Mouse (Mus musculus): ENCODE measurements around the gene Gtf2h5.

Gene Gtf2h5

DNA sequence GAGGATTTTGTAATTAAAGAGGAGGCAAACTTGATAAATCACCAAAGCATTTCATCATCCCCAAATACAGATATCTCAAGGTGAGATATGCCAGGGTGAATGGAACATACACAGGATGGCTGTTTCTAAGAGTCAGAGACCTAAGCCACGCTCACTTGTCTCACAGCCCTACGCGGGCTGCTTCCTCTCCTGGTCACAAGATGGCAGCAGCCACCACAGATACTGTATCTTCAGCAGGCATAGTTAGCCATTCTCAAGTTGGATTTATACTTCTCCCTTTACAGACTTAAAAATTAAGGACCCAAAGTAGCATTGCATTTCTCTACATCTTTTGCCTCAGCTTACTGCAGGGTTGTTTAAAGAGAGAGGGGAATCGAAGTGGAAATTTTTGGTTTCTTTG is 18.3 kb downstream of the Gtf2h5 start:
- POLR2A ChIA-PET = interaction anchor here in 2 of 4 experiments (1.2 to 11.1 kb wide), 2 partner anchors 16 to 18 kb away, joined by 3 to 93 read pairs; partner anchors contain the start of genes Gtf2h5 (in 2 of the 2) and Serac1 (in 2 of the 2)
- CTCF ChIA-PET = interaction anchor here in 1 of 4 experiments (0.6 kb wide), 1 partner anchor 48 kb away, joined by 3 read pairs; no protein-coding TSS in a partner anchor

DNA sequence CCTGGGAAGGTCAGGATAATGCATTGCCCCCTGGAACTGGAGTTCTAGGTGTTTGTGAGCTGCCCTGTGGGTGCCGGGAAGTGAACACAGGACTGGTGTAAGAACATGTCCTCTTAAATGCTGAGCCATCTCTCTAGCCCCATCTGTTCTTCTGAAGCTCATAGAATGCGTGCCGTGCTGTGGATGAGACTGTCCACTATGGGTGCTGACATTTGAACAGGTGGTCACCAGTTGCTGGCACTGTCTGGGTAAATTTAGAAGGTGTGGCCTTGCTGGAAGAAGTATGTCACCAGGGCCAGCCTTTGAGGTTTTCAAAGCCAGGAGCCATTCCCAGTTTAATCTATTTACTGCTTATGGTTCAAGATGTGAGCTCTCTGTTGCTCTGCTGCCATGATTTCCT is 22.7 kb downstream of the Gtf2h5 start:
- ChIA-PET CTCF (no interaction called here), POLR2A (interaction anchor here in 2 of 4 experiments (0.9 to 1.5 kb wide), 3 partner anchors 11 to 19 kb away, joined by 3 to 6 read pairs (median 5); no protein-coding TSS in a partner anchor)

DNA sequence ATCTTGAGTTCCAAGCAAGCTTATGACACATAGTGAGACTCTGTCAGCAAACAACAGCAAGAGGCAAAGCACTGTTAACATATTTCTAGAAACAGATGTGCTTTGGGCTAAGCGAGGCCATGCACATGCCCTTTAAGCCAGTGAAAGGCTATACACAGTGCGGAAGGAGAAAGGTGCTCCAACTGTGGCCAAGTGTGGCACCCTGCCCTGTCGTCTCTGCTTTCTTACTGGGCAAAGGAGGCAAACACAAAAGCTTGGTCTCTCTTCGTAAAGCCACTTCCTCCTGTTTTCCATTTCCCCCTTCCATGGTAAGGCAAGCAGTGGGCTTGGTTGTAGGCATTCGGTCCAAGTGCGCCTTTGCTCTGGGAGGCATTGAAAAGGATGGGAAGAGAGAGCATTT is 24.0 kb downstream of the Gtf2h5 start:
- POLR2A ChIA-PET = interaction anchor here in 1 of 4 experiments (0.6 to 1.1 kb wide), 3 partner anchors 9 to 65 kb away, joined by 3 read pairs; no protein-coding TSS in a partner anchor
- CTCF ChIA-PET = no interaction called here

DNA sequence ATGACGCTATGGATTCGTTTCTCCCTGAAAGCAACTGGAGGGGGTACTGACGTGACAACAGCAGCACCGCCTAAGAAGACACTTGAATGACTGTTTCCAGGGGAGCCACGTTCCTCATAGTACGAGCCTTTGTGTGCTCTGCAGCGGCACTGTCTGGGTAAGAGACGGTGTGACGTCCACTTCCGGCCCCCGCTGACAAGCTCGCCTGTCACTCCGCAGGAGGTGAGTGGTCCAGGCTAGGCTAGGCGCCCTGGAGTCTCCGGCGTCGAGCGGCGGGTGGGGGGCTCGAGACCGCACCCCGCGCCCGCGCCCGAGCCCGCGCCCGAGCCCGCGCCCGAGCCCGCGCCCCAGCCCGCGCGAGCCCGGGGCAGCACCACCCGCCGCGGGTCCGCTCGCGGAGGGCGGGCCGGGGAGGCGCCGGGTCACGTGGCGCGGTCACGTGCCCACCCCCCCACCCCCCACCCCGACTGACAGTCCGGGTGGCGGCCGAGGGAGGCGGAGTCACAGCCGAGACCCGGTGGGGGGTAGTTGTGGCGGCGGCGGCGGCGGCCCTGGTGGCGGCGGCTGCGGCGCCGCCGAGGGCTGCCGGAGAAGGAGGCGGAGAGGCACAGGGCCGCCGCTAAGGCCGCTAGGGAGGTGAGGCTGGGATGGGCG is 26.9 kb downstream of the Gtf2h5 start, which contains the start of gene Tulp4:
Gene Tulp4, plus strand, starts transcription at position 77 of the 654 bp plus-strand sequence.
- ChIA-PET CTCF (interaction anchor here in 2 of 4 experiments (0.6 kb wide), 2 partner anchors 51 to 208 kb away, joined by 3 to 4 read pairs; no protein-coding TSS in a partner anchor), POLR2A (interaction anchor here in 3 of 4 experiments (0.6 to 4.3 kb wide), 15 partner anchors 15 to 889 kb away, joined by 3 to 16 read pairs (median 4); partner anchors contain the start of genes Gtf2h5 (in 3 of the 3) and Serac1 (in 3 of the 3))

DNA sequence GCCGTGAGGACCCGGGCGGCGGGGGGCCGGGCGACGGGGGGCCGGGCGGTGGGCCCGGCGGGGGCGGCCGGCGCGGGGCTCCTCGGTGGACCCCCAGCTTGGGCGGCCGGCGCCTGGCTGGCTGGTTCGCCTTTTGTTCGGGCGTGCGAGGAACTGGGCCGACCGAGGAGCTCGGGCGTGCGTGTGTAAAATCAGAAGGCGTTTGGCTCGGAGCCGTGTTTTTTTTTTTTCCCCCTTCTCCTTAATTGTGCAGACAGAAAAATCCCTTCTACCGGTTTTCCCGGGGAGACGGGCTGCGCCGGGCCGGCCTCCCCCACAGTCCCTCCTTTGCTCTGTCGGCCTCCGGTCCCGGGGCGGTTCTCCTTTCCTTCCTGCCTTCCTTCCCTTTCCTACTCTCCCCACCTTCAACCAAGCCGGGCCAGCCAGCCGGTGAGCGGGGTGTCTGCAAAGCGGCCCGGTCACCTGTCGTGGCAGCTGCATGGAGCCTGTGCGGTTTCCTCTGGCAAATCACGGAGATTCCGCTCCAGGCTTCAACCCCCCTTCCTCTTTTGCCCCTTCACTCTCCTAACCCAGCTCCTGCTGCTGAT is 27.5 kb downstream of the Gtf2h5 start:
- CTCF ChIA-PET = interaction anchor here in 1 of 4 experiments (0.6 kb wide), 1 partner anchor 52 kb away, joined by 4 read pairs; no protein-coding TSS in a partner anchor
- POLR2A ChIA-PET = interaction anchor here (0.6 to 4.3 kb wide), 17 partner anchors 15 to 890 kb away, joined by 3 to 16 read pairs (median 3); partner anchors contain the start of genes Gtf2h5 (in 3 of the 4) and Serac1 (in 3 of the 4)

DNA sequence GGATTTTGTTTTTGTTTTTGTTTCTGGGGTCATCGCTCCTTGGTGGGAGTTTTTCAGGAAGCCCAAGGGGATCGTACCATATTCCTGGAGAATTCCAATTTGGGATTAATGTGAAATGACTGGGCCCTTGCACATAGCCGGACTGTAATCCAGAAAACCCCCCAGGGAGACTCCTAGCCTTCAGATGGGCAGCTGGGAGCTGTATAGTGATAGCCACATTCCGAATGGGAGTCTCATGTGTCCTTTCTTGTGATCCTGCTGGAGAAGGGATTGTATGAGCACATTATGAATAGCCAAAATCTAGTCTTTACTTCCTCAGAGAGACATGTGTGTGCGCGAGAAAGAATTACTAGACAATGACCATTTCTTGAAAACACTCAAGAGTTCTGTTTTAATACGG is 28.6 kb downstream of the Gtf2h5 start:
- ChIA-PET CTCF (no interaction called here), POLR2A (interaction anchor here in 3 of 4 experiments (0.8 to 4.3 kb wide), 6 partner anchors 14 to 29 kb away, joined by 3 to 16 read pairs (median 9); partner anchors contain the start of genes Gtf2h5 (in 3 of the 3) and Serac1 (in 3 of the 3))

DNA sequence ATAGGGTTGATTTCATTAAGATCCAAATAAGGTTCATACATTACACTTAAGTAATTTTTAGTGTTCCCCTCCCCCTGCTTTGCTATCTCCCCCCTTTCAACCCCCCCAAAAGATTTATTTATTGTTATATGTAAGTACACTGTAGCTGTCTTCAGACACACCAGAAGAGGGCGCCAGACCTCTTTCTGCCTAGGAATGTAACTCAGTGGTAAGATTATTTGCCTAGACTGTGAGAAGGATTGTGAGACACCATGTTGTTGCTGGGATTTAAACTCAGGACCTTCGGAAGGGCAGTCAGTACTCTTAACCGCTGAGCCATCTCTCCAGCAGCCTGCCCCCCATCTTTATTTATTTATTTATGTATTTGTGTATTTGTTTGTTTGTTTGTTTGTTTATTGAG is 31.4 kb downstream of the Gtf2h5 start:
- CTCF ChIA-PET = interaction anchor here in 1 of 4 experiments (0.6 kb wide), 2 partner anchors 23 to 105 kb away, joined by 4 read pairs; no protein-coding TSS in a partner anchor
- POLR2A ChIA-PET = interaction anchor here in 3 of 4 experiments (0.6 to 1.8 kb wide), 6 partner anchors 15 to 906 kb away, joined by 3 read pairs; no protein-coding TSS in a partner anchor

DNA sequence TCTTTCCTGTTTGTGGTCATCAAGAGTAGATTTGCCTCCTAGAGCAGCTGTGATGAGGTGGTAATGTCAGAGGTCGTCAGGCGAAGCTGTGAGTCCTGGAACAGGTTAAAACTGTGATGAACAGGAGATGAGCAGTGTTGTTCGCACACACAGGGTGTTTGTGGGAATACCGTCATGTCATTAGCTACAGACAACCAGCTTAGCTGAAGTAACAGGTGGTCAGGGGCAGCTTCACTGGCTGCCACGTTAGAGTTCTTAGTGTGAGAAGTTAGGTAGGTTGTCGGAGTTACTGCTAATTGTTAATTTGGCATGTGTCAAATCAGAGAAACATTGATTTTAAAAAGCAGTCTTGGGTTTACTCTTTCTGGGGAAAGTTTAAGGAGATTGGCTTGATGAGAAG is 34.1 kb downstream of the Gtf2h5 start:
- ChIA-PET POLR2A (no interaction called here), CTCF (no interaction called here)

DNA sequence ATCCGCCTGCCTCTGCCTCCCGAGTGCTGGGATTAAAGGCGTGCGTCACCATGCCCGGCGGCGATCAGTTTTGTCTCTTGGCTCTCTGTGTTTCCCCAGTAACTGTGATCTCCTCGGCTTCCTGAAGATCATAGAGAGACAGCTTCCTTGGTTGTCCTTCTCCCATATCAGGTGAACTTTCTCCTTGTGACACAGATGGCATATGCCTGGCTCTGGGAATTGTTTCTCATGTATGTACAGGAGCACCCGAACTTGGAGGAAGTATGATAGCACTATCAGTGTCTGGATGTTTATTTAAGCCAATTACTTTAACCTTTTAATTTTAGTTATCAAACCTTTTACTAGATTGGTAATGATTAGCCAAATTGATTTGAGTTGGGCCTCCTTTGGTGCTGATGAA is 35.5 kb downstream of the Gtf2h5 start:
- CTCF ChIA-PET = no interaction called here
- POLR2A ChIA-PET = interaction anchor here in 1 of 4 experiments (0.9 kb wide), 1 partner anchor 12 kb away, joined by 3 read pairs; no protein-coding TSS in a partner anchor

DNA sequence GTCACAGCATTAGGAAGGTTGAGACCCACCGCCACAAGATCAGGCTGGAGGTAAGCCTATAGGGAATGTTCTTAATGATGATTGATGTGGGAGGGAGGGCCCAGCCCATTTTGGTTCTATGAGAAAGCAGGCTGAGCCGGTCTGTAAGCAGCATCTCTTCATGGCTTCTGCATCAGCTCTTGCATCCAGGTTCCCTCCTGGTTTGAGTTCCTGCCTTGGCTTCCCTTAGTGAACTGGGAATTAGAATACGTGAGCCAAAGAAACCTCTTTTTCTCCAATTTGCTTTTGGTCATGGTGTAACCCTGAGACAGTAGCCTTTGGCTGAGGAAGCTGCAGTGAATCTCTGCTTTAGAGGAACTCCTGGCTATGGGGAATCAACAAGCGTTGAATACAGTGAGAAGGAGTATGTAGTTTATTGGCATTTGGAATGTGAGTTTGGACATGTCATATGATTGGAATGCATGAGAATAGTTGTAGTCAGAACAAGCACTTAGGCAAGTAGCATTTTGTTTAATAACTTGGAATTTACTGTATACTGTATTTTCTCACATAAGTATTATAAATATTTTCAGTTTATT is 37.7 kb downstream of the Gtf2h5 start:
- ChIA-PET POLR2A (no interaction called here), CTCF (no interaction called here)

DNA sequence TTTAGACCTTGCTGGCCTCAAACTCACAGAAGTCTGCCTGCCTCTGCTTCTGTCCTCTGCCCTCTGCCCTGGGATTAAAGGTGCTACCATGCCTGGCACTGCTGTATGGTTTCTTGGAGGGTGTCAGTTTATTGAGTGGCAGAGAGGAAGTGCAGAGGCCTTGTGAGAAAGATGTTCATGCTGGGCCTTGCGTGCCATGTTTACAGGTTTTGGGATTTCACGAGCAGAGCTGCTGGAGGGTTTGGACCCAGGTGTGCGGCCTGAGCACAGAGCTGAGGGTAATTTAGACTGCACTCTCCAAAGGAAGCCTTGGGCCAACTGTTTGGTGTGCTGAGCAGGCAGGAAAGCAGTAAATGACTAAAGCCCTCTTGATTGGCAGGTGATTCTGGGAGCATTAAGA is 38.3 kb downstream of the Gtf2h5 start:
- ChIA-PET POLR2A (no interaction called here), CTCF (no interaction called here)

DNA sequence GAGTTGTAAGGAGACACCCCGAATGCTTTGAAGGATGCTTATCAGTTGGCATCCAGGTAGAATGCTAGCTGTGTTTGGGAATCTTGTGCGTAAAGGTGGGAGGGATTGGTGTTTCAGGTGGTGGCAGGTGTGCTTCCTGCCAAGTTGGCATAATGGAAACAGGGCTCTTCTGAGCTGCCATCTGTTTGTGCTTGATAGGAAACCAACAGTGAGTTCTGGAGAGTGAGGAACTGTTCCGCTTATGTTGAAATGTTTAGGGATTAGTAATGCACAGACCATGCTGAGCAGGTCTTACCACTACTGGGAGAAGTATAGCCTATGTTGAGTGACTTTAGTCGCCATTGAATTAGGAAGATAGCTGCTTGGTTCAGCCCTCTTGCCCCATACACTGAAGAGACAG is 39.3 kb downstream of the Gtf2h5 start:
- ChIA-PET POLR2A (interaction anchor here in 1 of 4 experiments (1.1 to 1.2 kb wide), 2 partner anchors 27 to 44 kb away, joined by 3 read pairs; no protein-coding TSS in a partner anchor), CTCF (no interaction called here)

DNA sequence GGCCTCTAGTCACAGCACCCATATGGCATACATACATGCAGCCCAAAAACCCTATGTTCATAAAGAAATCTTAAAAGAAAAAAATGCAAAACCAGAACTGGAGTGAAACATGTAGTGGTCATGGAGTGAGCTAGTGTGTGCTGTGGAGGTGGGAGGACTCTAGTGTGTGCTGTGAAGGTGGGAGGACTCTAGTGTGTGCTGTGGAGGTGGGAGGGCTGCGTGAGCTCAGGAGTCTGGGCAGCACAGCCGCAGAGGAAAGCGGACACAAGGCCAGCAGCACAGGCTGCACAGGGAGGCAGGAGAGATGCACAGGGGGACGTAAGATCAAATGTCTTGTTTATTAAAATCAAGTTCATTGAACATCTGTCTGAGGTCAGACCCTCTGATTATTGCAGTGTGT is 44.2 kb downstream of the Gtf2h5 start:
- CTCF ChIA-PET = no interaction called here
- POLR2A ChIA-PET = no interaction called here

DNA sequence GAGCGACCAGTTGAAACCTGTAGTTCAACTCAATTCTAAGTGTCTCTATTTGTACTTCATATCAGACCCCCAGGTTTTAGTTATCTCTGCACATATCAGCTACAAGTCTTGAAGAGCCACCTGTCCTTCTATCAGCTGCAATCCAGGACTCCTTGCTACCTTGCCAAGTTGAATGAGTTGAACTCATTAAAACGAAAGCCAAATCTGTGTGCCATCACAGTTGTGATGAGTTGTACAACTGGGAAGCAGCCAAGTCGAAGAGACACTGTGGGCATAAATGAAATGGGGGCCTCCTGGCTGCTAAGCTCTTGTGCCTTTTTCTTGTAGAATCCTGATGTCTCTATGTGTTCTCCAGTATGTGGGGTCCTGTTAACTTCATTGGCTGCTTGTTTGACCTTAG is 45.9 kb downstream of the Gtf2h5 start:
- CTCF ChIA-PET = no interaction called here
- POLR2A ChIA-PET = interaction anchor here in 1 of 4 experiments (0.7 to 1.6 kb wide), 2 partner anchors 15 to 29 kb away, joined by 3 to 4 read pairs; no protein-coding TSS in a partner anchor

DNA sequence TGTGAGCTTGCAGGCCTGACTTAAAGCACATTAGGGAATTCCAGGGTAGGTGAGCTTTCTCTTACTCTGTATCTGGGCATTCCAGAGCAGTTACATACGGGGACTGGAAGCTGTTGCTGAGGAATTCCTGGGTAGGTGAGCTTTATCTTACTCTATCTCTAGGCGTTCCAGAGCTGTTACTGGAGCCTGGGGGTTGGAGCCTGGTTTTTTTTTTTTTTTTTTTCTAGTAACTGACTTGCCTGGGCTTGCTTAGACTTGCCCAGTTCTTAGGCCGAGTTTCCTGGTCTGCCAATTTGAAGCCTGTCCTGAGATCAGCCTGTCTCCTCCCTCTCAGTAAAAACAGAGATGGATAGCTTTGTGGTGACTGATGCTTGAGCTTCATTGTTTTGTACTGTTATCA is 48.5 kb downstream of the Gtf2h5 start:
- CTCF ChIA-PET = no interaction called here
- POLR2A ChIA-PET = interaction anchor here (0.6 to 2.8 kb wide), 26 partner anchors 8 to 1770 kb away, joined by 3 to 16 read pairs (median 3); partner anchors contain the start of genes Gtf2h5 (in 2 of the 4), Serac1 (in 2 of the 4) and Tulp4 (in 2 of the 4)

DNA sequence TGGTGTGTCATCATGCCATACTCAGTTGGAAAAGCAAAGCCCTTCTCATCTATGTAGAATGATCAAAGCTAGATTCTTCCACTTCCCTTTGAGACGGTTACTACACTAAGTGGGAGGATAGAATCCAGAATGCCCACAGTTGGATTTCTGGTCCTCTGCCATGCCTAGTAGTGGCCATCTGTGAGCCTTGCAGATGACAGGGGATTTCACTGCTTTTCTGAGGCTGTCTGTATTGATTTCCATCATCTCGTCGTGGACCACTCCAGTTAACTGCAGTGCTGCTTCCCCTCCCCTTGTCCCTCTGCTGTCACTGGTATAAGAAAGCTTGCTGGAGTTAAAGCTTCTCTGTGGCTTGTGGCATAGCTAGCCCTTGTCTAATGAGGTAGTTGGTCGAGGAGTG is 49.8 kb downstream of the Gtf2h5 start:
- CTCF ChIA-PET = no interaction called here
- POLR2A ChIA-PET = interaction anchor here in 1 of 4 experiments (1.3 kb wide), 1 partner anchor 14 kb away, joined by 3 read pairs; no protein-coding TSS in a partner anchor

DNA sequence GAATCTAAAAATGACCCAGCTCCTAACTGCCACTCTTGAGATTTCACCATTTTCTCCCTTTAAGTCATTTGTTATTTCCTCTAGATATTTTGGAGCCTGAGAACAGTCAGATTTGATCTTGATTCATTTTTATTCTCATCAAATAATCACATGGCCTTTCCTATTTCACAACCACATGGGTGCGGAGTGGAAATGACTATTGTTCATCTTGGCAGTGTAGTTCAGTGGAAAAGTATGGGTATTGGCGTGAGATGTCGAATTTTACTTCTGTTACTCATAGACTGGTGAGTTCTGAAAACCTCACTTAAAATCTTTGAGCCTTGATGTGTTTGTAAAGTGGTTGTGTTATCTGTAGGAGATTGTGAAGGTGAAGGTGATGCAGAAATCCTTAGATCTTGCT is 51.5 kb downstream of the Gtf2h5 start:
- POLR2A ChIA-PET = interaction anchor here in 1 of 4 experiments (0.9 kb wide), 1 partner anchor 36 kb away, joined by 3 read pairs; no protein-coding TSS in a partner anchor

More for the DNA sequence above, 51.5 kb downstream of the Gtf2h5 start:
- CTCF ChIA-PET = no interaction called here
